In the genomic region with DNA sequence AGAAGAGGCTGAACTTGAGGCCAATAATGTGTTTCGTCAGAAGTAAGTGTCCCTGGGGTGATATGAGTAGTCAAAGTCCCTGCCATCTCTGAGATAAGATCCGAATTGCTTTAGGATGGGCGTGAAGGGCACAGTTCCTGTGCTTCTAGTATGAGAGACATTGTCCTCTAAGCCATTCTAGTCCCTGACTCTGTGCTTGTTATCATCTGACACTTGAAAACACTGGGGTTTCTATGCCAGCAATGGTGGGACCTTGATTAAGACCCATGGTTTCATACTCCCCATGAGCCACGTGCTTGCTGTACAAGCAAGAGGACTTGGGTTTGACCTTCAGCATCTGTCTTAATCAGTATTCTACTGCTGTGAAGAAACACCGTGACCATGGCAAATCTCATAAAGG, we compare ENCODE assay signal across 12 mouse cellular contexts.
"Had no signal": no experiment of that assay in that cellular context is flagged by ENCODE, and none has a peak within 500 bp of the region (broad histone marks: within the 10 kb centered on the region; RNA-seq: fewer than 3 reads in every experiment).

No protein-coding gene starts in this region.

- DNase-seq: kidney, adult 18-20 months; kidney, postnatal 10 days; kidney, postnatal 4 days; left cerebral cortex, postnatal 4 days; lung, adult 18-20 months; thymus, adult 2 months; thymus, postnatal 25 days had no signal

- H3K36me3 ChIP-seq: midbrain, embryonic 15.5 days; neural tube, embryonic 12.5 days; stomach, embryonic 15.5 days had no signal

- H3K9me3 ChIP-seq: limb, embryonic 13.5 days; midbrain, embryonic 15.5 days; neural tube, embryonic 12.5 days; stomach, embryonic 15.5 days had no signal

- H3K4me1 ChIP-seq: limb, embryonic 13.5 days; midbrain, embryonic 15.5 days; neural tube, embryonic 12.5 days; stomach, embryonic 15.5 days had no signal

- H3K27ac ChIP-seq: layer of hippocampus, adult 2 months; limb, embryonic 13.5 days; midbrain, embryonic 15.5 days; neural tube, embryonic 12.5 days; stomach, embryonic 15.5 days had no signal

- H3K9ac ChIP-seq: limb, embryonic 13.5 days; midbrain, embryonic 15.5 days; neural tube, embryonic 12.5 days; stomach, embryonic 15.5 days had no signal

- H3K4me2 ChIP-seq: limb, embryonic 13.5 days; midbrain, embryonic 15.5 days; neural tube, embryonic 12.5 days; stomach, embryonic 15.5 days had no signal

- H3K27me3 ChIP-seq: limb, embryonic 13.5 days; midbrain, embryonic 15.5 days; neural tube, embryonic 12.5 days; stomach, embryonic 15.5 days had no signal

- H3K4me3 ChIP-seq: layer of hippocampus, adult 2 months; limb, embryonic 13.5 days; midbrain, embryonic 15.5 days; neural tube, embryonic 12.5 days; stomach, embryonic 15.5 days had no signal

- ATAC-seq: midbrain, embryonic 15.5 days had no signal
